Mouse (Mus musculus) limb, embryonic 15.5 days (tissue): Measurements from ENCODE around the gene Pcyt2. TPM values are rescaled to one million over a fixed set of nuclear protein-coding genes. Genes with fewer than 3 reads are reported as not detected.

ENCODE experiments used
- ATAC-seq: fragments of 200-750 bp; cut with Nextera tagmentation; 2 replicates; pipeline ENCODE4 v1.8.0; 2017; ENCODE audit warnings: low read depth, moderate TSS enrichment; ENCODE audit not compliant: insufficient number of reproducible peaks, low FRiP score, low TSS enrichment
- H3K27ac ChIP-seq: fragments of 300-500 bp; sonication (generic); 2 replicates; pipeline ENCODE4 v1.5.1; 2015; ENCODE audit warnings: moderate library complexity, mild to moderate bottlenecking, inconsistent platforms
- H3K27me3 ChIP-seq: fragments of 300-500 bp; sonication (generic); 2 replicates; pipeline ENCODE4 v1.6.1; 2015; ENCODE audit warnings: inconsistent platforms
- H3K36me3 ChIP-seq: fragments of 300-500 bp; sonication (generic); 2 replicates; pipeline ENCODE4 v1.6.1; 2015; ENCODE audit warnings: inconsistent platforms
- H3K4me1 ChIP-seq: fragments of 300-500 bp; sonication (generic); 2 replicates; pipeline ENCODE4 v1.6.1; 2015; ENCODE audit warnings: inconsistent platforms
- H3K4me2 ChIP-seq: fragments of 300-500 bp; sonication (generic); 2 replicates; pipeline ENCODE4 v1.6.1; 2015; ENCODE audit warnings: mild to moderate bottlenecking, inconsistent platforms
- H3K4me3 ChIP-seq: fragments of 300-500 bp; sonication (generic); 2 replicates; pipeline ENCODE4 v1.5.1; 2015; ENCODE audit warnings: mild to moderate bottlenecking, inconsistent platforms
- H3K9ac ChIP-seq: fragments of 300-500 bp; sonication (generic); 2 replicates; pipeline ENCODE4 v1.6.1; 2015; ENCODE audit warnings: inconsistent platforms
- H3K9me3 ChIP-seq: fragments of 300-500 bp; sonication (generic); 2 replicates; pipeline ENCODE4 v1.6.1; 2016; ENCODE audit warnings: inconsistent platforms
- WGBS: fragments of 180-500 bp; shearing (Covaris S2); methylation state at CpG from one replicate; pipeline ENCODE4 v1.1.7; 2015; 5-methylcytosine and 5-hydroxymethylcytosine counted together
- polyA plus RNA-seq: library from polyadenylated mRNA; unstranded; fragments of >200 nt; fragmentation: Nextera tagmentation; extraction: Ambion mirVana; gene quantifications from 2 replicates; pipeline ENCODE4 v1.2.1, GENCODE M21; 2015

Pcyt2 gene
- polyA plus RNA-seq, 1 experiment from 2014 or later: 130 TPM

- Histone ChIP-seq H3K27ac (no peak overlapping the region), H3K9me3 (no peaks in the 10 kb centered on the region), H3K36me3 (peaks cover 77% of the 10 kb centered on the region), H3K4me3 (no peak overlapping the region), H3K4me1 (peaks cover 19% of the 10 kb centered on the region), H3K9ac (no peak overlapping the region), H3K4me2 (no peak overlapping the region), H3K27me3 (peaks cover 6% of the 10 kb centered on the region)
- ATAC-seq: no peak
- 35% methylated on average over 8 of the region's 8 CpGs for WGBS
Observed at GRCm38 (mm10) chr11:120609250-120609649, 8.5 kb downstream of the Pcyt2 start.

DNA sequence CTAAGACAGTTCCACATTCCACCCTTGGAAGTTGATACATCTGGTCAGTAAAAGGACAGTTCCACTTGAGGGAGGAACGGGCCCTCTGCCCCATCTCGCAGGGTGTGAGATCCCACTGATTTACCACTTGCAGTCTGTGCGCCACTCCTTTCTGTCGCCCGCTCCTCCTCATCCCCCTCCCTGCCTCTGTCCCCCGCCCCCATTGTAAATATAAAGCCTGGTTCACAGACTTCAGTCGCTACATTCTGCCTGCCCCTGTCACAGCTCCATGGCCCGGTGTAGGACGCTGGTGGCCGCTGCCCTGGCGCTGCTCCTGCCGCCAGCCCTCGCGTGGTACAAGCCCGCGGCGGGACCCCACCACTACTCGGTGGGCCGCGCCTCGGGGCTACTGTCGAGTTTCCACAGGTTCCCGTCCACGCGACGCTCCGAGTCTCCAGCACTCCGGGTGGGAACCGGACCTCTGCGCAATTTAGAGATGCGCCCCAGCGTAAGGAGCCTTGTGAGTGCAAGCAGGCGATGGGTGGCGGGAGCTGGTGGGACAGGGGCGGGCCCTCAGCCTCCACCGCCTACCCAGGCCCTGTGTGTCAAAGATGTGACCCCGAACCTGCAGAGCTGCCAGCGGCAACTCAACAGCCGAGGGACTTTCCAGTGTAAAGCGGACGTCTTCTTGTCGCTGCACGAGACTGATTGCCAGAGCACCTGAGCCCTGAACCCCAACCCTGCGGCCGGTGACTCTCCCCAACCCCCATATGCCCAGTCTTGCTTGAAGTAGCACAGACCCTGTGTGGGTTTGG, 9.3 kb downstream of the Pcyt2 start, which contains the start of gene Npb:
Gene Npb, plus strand, starts transcription at position 237 of the 794 bp plus-strand sequence.
- H3K27me3 ChIP-seq: peaks cover 6% of the 10 kb centered on the region
- peak within 1 kb of the TSS; percentile 33 for H3K4me3 ChIP-seq
- peak within 1 kb of the TSS; percentile 58 for H3K4me2 ChIP-seq
- ATAC-seq: no peak
- H3K9me3 ChIP-seq: no peaks in the 10 kb centered on the region
- WGBS: 5% methylated on average over 45 of the region's 45 CpGs
- H3K9ac ChIP-seq: peak within 1 kb of the TSS; percentile 26
- H3K36me3 ChIP-seq: peaks cover 78% of the 10 kb centered on the region
- no peak within 1 kb of the TSS for H3K27ac ChIP-seq
- H3K4me1 ChIP-seq: peaks cover 19% of the 10 kb centered on the region

- Histone ChIP-seq H3K9me3 (no peaks in the 10 kb centered on the region), H3K36me3 (peaks cover 78% of the 10 kb centered on the region), H3K4me2 (no peak overlapping the region), H3K27me3 (peaks cover 6% of the 10 kb centered on the region), H3K4me3 (no peak overlapping the region), H3K27ac (no peak overlapping the region), H3K4me1 (peaks cover 19% of the 10 kb centered on the region), H3K9ac (no peak overlapping the region)
- no peak for ATAC-seq
- 82% methylated on average over 4 of the region's 4 CpGs for WGBS
Observed at GRCm38 (mm10) chr11:120606764-120607163, 11.0 kb downstream of the Pcyt2 start.

GRCm38 (mm10) chr11:120605667-120606066, 12.1 kb downstream of the Pcyt2 start:
- Histone ChIP-seq H3K4me1 (peaks cover 19% of the 10 kb centered on the region), H3K27ac (no peak overlapping the region), H3K9me3 (no peaks in the 10 kb centered on the region), H3K36me3 (peaks cover 72% of the 10 kb centered on the region), H3K27me3 (peaks cover 6% of the 10 kb centered on the region), H3K4me3 (no peak overlapping the region), H3K4me2 (no peak overlapping the region), H3K9ac (no peak overlapping the region)
- ATAC-seq: no peak
- WGBS: 89% methylated on average over 7 of the region's 7 CpGs

GRCm38 (mm10) chr11:120603545-120603944, 14.2 kb downstream of the Pcyt2 start:
- Histone ChIP-seq H3K4me2 (no peak overlapping the region), H3K36me3 (peaks cover 61% of the 10 kb centered on the region), H3K9ac (no peak overlapping the region), H3K9me3 (no peaks in the 10 kb centered on the region), H3K27ac (no peak overlapping the region), H3K4me3 (no peak overlapping the region), H3K4me1 (peaks cover 17% of the 10 kb centered on the region), H3K27me3 (peaks cover 3% of the 10 kb centered on the region; the same call in 1 of the 2 replicates)
- 79% methylated on average over 2 of the region's 2 CpGs for WGBS
- ATAC-seq: no peak

GRCm38 (mm10) chr11:120600716-120601115, 17.0 kb downstream of the Pcyt2 start:
- Histone ChIP-seq H3K27ac (no peak overlapping the region), H3K27me3 (no peaks in the 10 kb centered on the region), H3K36me3 (peaks cover 58% of the 10 kb centered on the region), H3K4me3 (no peak overlapping the region), H3K9ac (no peak overlapping the region), H3K4me1 (peaks cover 24% of the 10 kb centered on the region), H3K9me3 (no peaks in the 10 kb centered on the region), H3K4me2 (no peak overlapping the region)
- WGBS: 94% methylated on average over 3 of the region's 3 CpGs
- no peak for ATAC-seq

GRCm38 (mm10) chr11:120598990-120599549, 18.7 kb downstream of the Pcyt2 start:
- Histone ChIP-seq H3K36me3 (peaks cover 56% of the 10 kb centered on the region), H3K9ac (peak overlapping the region; percentile 97), H3K9me3 (no peaks in the 10 kb centered on the region), H3K4me3 (peak overlapping the region; percentile 95), H3K27me3 (no peaks in the 10 kb centered on the region), H3K4me2 (peak overlapping the region; percentile 74), H3K27ac (peak overlapping the region; percentile 93), H3K4me1 (peaks cover 27% of the 10 kb centered on the region)
- 40% methylated on average over 17 of the region's 17 CpGs for WGBS
- ATAC-seq: no peak

- Histone ChIP-seq H3K4me2 (peak within 1 kb of the TSS; percentile 86), H3K4me1 (peaks cover 27% of the 10 kb centered on the region), H3K9ac (peak within 1 kb of the TSS; percentile 97), H3K27ac (peak within 1 kb of the TSS; percentile 93), H3K27me3 (no peaks in the 10 kb centered on the region), H3K9me3 (no peaks in the 10 kb centered on the region), H3K36me3 (peaks cover 56% of the 10 kb centered on the region), H3K4me3 (peak within 1 kb of the TSS; percentile 95)
- peak; percentile 96 for ATAC-seq
- WGBS: under 1% methylated on average over 88 of the region's 88 CpGs
Observed at GRCm38 (mm10) chr11:120598283-120598989, 19.3 kb downstream of the Pcyt2 start, which contains the start of the genes Alyref and Anapc11. Alyref (minus strand) TSS chr11:120598365. Anapc11 (plus strand) TSS chr11:120598421.

- 3% methylated on average over 99 of the region's 99 CpGs for WGBS
- Histone ChIP-seq H3K27me3 (no peaks in the 10 kb centered on the region), H3K9ac (peak overlapping the region; percentile 97), H3K9me3 (no peaks in the 10 kb centered on the region), H3K36me3 (peaks cover 56% of the 10 kb centered on the region), H3K4me3 (peak overlapping the region; percentile 95), H3K27ac (peak overlapping the region; percentile 93), H3K4me1 (peaks cover 27% of the 10 kb centered on the region), H3K4me2 (peak overlapping the region; percentile 86)
- ATAC-seq: peak; percentile 40
Observed at GRCm38 (mm10) chr11:120597240-120598235, 20.2 kb downstream of the Pcyt2 start.

DNA sequence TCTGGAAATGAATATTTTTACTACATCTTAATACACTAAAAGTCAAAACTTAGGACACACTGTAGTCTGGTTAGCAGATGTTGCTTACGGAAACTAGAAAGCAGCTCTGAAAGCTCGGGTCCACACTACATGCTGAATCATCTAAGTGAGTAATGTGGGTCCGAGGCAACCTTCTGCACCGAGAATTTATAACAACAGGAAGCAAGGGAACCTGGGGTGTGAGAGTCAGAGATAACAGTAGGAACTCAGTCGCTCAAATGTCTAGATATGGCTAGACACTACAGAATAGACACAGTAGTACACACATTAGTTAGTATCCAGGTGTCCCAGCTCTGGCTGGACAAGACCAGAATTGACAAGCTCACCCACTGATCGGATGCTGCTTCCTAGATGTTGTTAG, 29.2 kb downstream of the Pcyt2 start:
- no peak overlapping the region for H3K4me3 ChIP-seq
- H3K4me1 ChIP-seq: no peaks in the 10 kb centered on the region
- H3K36me3 ChIP-seq: peaks cover 80% of the 10 kb centered on the region
- no peak for ATAC-seq
- H3K27me3 ChIP-seq: no peaks in the 10 kb centered on the region
- no peak overlapping the region for H3K27ac ChIP-seq
- no peak overlapping the region for H3K9ac ChIP-seq
- H3K9me3 ChIP-seq: no peaks in the 10 kb centered on the region
- no peak overlapping the region for H3K4me2 ChIP-seq
- WGBS: 94% methylated on average over 6 of the region's 6 CpGs

GRCm38 (mm10) chr11:120583937-120584336, 33.8 kb downstream of the Pcyt2 start:
- Histone ChIP-seq H3K4me1 (peaks cover 24% of the 10 kb centered on the region), H3K27me3 (no peaks in the 10 kb centered on the region), H3K27ac (no peak overlapping the region), H3K9ac (no peak overlapping the region), H3K36me3 (peaks cover 45% of the 10 kb centered on the region), H3K9me3 (no peaks in the 10 kb centered on the region), H3K4me2 (no peak overlapping the region), H3K4me3 (no peak overlapping the region)
- no peak for ATAC-seq
- 87% methylated on average over 1 of the region's 1 CpGs for WGBS
